Mouse (Mus musculus) liver, postnatal 0 days (tissue): Measurements from ENCODE around the gene Extl1.

Experiments used
- CTCF ChIP-seq: sonication (generic); IDR thresholded peaks from 2 replicates; pipeline ENCODE4 v1.5.1; 2016; ENCODE audit warnings: antibody characterized with exemption, low read depth
- EP300 ChIP-seq: IDR thresholded peaks from 2 replicates; pipeline ENCODE4 v1.6.1; 2016; ENCODE audit warnings: antibody characterized with exemption, low read depth, mild to moderate bottlenecking

GRCm38 (mm10) chr4:134388397-134388796 lies 4.7 kb upstream of the Extl1 start:
- peak; percentile 81 for TF ChIP-seq CTCF
- TF ChIP-seq EP300 = no peak
